Mouse (Mus musculus): ENCODE results near the gene Wdr93. TPM values are rescaled to one million over a fixed set of nuclear protein-coding genes. Genes with fewer than 3 reads are reported as not detected.

The Wdr93 gene
- polyA plus RNA-seq, 1 experiment from 2014 or later: 2.1 TPM

GRCm38 (mm10) chr7:79747659-79748058, 4.7 kb downstream of the Wdr93 start:
- POLR2A ChIA-PET: no interaction called here
- CTCF ChIA-PET: no interaction called here
- in situ Hi-C loops (cut with MboI; ENCODE audit: low pct_unique_long_range_greater_than_20kb): no loop called here
- DNase-seq (ENCODE audit: low read depth, low spot score) (no peak), ATAC-seq (no peak)
- no peaks in the 10 kb centered on the region for H3K27me3 ChIP-seq
- TF ChIP-seq CTCF (IDR thresholded peaks at IDR 0.05): no peak

- H3K27me3 ChIP-seq: no peaks in the 10 kb centered on the region
- in situ Hi-C loops (cut with MboI; ENCODE audit: low pct_unique_long_range_greater_than_20kb): no loop called here
- no peak for DNase-seq (ENCODE audit: low read depth, low spot score)
- ATAC-seq: no peak
- ChIA-PET CTCF (no interaction called here), POLR2A (no interaction called here)
- no peak for TF ChIP-seq CTCF (IDR thresholded peaks at IDR 0.05)
Measured at GRCm38 (mm10) chr7:79749511-79749910, 6.5 kb downstream of the Wdr93 start.

GRCm38 (mm10) chr7:79756334-79756733, 13.4 kb downstream of the Wdr93 start:
- peak; percentile 41 for TF ChIP-seq CTCF (IDR thresholded peaks at IDR 0.05)
- CTCF ChIA-PET: interaction anchor here (1.0 to 1.8 kb wide), 2 partner anchors 10 to 24 kb away, joined by 3 to 8 read pairs; no protein-coding TSS in a partner anchor
- ATAC-seq (no peak), DNase-seq (ENCODE audit: low read depth, low spot score) (no peak)
- H3K27me3 ChIP-seq: no peaks in the 10 kb centered on the region
- in situ Hi-C loops (cut with MboI; ENCODE audit: low pct_unique_long_range_greater_than_20kb): no loop called here
- POLR2A ChIA-PET: no interaction called here

GRCm38 (mm10) chr7:79758176-79758575, 15.2 kb downstream of the Wdr93 start:
- in situ Hi-C loops (cut with MboI; ENCODE audit: low pct_unique_long_range_greater_than_20kb): no loop called here
- no peaks in the 10 kb centered on the region for H3K27me3 ChIP-seq
- DNase-seq (ENCODE audit: low read depth, low spot score) (no peak), ATAC-seq (no peak)
- POLR2A ChIA-PET: no interaction called here
- no peak for TF ChIP-seq CTCF (IDR thresholded peaks at IDR 0.05)
- CTCF ChIA-PET: no interaction called here

GRCm38 (mm10) chr7:79759766-79760165, 16.8 kb downstream of the Wdr93 start:
- in situ Hi-C loops (cut with MboI; ENCODE audit: low pct_unique_long_range_greater_than_20kb): no loop called here
- POLR2A ChIA-PET: no interaction called here
- ATAC-seq (no peak), DNase-seq (ENCODE audit: low read depth, low spot score) (no peak)
- CTCF ChIA-PET: interaction anchor here (1.2 kb wide), 1 partner anchor 20 kb away, joined by 3 read pairs; no protein-coding TSS in a partner anchor
- TF ChIP-seq CTCF (IDR thresholded peaks at IDR 0.05): no peak
- no peaks in the 10 kb centered on the region for H3K27me3 ChIP-seq

GRCm38 (mm10) chr7:79761124-79761876, 18.3 kb downstream of the Wdr93 start:
- in situ Hi-C loops (cut with MboI; ENCODE audit: low pct_unique_long_range_greater_than_20kb): no loop called here
- DNase-seq (ENCODE audit: low read depth, low spot score) (no peak), ATAC-seq (no peak)
- POLR2A ChIA-PET: no interaction called here
- H3K27me3 ChIP-seq: no peaks in the 10 kb centered on the region
- no peak for TF ChIP-seq CTCF (IDR thresholded peaks at IDR 0.05)
- CTCF ChIA-PET: no interaction called here

GRCm38 (mm10) chr7:79762106-79762505, 19.1 kb downstream of the Wdr93 start:
- DNase-seq (ENCODE audit: low read depth, low spot score): no peak
- no peak for ATAC-seq
- TF ChIP-seq CTCF (IDR thresholded peaks at IDR 0.05): no peak
- in situ Hi-C loops (cut with MboI; ENCODE audit: low pct_unique_long_range_greater_than_20kb): no loop called here
- ChIA-PET CTCF (no interaction called here), POLR2A (no interaction called here)
- H3K27me3 ChIP-seq: no peaks in the 10 kb centered on the region

GRCm38 (mm10) chr7:79765991-79766390, 23.0 kb downstream of the Wdr93 start:
- no peak for ATAC-seq
- POLR2A ChIA-PET: no interaction called here
- in situ Hi-C loops (cut with MboI; ENCODE audit: low pct_unique_long_range_greater_than_20kb): no loop called here

GRCm38 (mm10) chr7:79769664-79770063, 26.7 kb downstream of the Wdr93 start:
- CTCF ChIA-PET: interaction anchor here (1.1 to 1.4 kb wide), 2 partner anchors 11 to 14 kb away, joined by 3 to 6 read pairs; no protein-coding TSS in a partner anchor
- no peaks in the 10 kb centered on the region for H3K27me3 ChIP-seq
- POLR2A ChIA-PET: no interaction called here
- TF ChIP-seq CTCF (IDR thresholded peaks at IDR 0.05): no peak
- in situ Hi-C loops (cut with MboI; ENCODE audit: low pct_unique_long_range_greater_than_20kb): no loop called here
- ATAC-seq: no peak
- DNase-seq (ENCODE audit: low read depth, low spot score): no peak

More at GRCm38 (mm10) chr7:79765991-79766390, 23.0 kb downstream of the Wdr93 start:
- CTCF ChIA-PET: interaction anchor here (1.2 to 2.4 kb wide), 4 partner anchors 10 to 38 kb away, joined by 3 to 8 read pairs (median 4); no protein-coding TSS in a partner anchor
- H3K27me3 ChIP-seq: no peaks in the 10 kb centered on the region
- no peak for DNase-seq (ENCODE audit: low read depth, low spot score)
- TF ChIP-seq CTCF (IDR thresholded peaks at IDR 0.05): no peak

- no peak for ATAC-seq
- in situ Hi-C loops (cut with MboI; ENCODE audit: low pct_unique_long_range_greater_than_20kb): no loop called here
- no peak for DNase-seq (ENCODE audit: low read depth, low spot score)
- CTCF ChIA-PET: interaction anchor here (1.2 kb wide), 1 partner anchor 9 kb away, joined by 3 read pairs; no protein-coding TSS in a partner anchor
- POLR2A ChIA-PET: no interaction called here
- no peak for TF ChIP-seq CTCF (IDR thresholded peaks at IDR 0.05)
- H3K27me3 ChIP-seq: peaks cover 4% of the 10 kb centered on the region
Measured at GRCm38 (mm10) chr7:79771561-79772512, 28.9 kb downstream of the Wdr93 start.

Measured in Patski (cell line).